Mouse (Mus musculus): ENCODE data around the gene Tm4sf5.
"Not testable (repeated sequence)": the region's sequence is repeated elsewhere in the genome, so short reads cannot be mapped to it uniquely, and the experiment has no call there.

Tm4sf5 gene

DNA sequence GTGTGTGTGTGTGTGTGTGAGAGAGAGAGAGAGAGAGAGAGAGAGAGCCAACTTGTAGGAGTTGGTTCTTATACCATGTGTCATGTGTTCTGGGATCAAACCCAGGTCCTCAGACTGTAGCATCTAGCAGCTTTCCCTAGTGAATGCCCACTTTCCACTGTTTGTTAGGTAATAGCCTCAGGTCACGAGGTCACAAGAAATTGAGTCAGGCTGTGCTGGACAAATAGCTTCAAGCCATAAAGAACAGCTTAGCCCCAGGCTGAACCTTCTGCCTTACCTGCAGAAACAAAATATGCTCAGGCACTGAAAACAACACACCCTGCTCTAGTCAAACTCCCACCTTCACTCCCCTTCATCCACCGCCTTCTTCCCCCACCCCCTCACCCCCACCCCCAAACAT is 6.2 kb downstream of the Tm4sf5 start:
- no peak for DNase-seq

- DNase-seq = no peak
These were observed 6.8 kb downstream of the Tm4sf5 start for GRCm38 (mm10) chr11:70511825-70512224.

GRCm38 (mm10) chr11:70512709-70513342 is 7.8 kb downstream of the Tm4sf5 start:
- no peak for DNase-seq

- peak; percentile 13 for DNase-seq
These were observed 8.5 kb downstream of the Tm4sf5 start for GRCm38 (mm10) chr11:70513520-70513919.

GRCm38 (mm10) chr11:70514288-70514687 is 9.2 kb downstream of the Tm4sf5 start, which contains the start of gene Vmo1:
Vmo1 (minus strand) TSS chr11:70514616.
- no peak for DNase-seq

- DNase-seq = peak; percentile 84
These were observed 11.3 kb downstream of the Tm4sf5 start for GRCm38 (mm10) chr11:70516352-70516751.

GRCm38 (mm10) chr11:70518436-70518835 is 13.4 kb downstream of the Tm4sf5 start:
- DNase-seq = no peak

- no peak for DNase-seq
These were observed 13.9 kb downstream of the Tm4sf5 start, which contains the start of gene Gltpd2 for GRCm38 (mm10) chr11:70518923-70519322. Gltpd2 (plus strand) TSS chr11:70519196.

DNA sequence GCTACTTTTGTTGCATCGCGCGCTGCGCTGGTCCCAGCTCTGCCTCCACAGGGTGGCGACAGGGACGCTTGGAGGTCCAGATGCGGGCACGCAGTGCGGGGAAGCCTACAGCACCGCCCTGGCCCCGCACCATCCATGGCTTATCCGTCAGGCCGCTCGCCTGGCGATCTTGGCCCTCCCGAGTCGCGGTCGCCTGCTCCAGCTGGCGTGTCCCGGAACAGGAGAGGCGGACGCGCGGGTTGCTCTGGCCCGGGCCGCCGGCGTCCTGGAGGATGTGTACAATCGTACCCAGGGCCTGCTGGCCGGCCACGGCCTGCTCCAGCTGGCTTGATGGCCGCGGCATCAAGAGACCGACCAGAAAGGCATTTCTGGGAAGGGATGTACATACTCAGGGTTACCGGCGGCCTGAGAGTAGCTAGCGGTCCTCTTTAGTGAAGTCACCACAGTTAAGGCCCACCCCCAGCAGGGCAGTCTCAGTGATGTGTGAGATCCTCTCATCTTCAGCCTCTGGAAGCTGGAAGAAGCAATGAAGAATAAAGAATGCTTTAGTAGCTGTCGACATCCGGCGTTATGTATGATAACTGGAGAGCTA is 15.2 kb downstream of the Tm4sf5 start:
- peak; percentile 65 for DNase-seq

- DNase-seq = peak; percentile 52
These were observed 18.4 kb downstream of the Tm4sf5 start for GRCm38 (mm10) chr11:70523306-70523989.

GRCm38 (mm10) chr11:70524782-70525181 is 19.7 kb downstream of the Tm4sf5 start:
- no peak for DNase-seq

GRCm38 (mm10) chr11:70525184-70525678 is 20.2 kb downstream of the Tm4sf5 start, which contains the start of gene Psmb6:
Psmb6 (plus strand) TSS chr11:70525367.
- DNase-seq = peak; percentile 99

DNA sequence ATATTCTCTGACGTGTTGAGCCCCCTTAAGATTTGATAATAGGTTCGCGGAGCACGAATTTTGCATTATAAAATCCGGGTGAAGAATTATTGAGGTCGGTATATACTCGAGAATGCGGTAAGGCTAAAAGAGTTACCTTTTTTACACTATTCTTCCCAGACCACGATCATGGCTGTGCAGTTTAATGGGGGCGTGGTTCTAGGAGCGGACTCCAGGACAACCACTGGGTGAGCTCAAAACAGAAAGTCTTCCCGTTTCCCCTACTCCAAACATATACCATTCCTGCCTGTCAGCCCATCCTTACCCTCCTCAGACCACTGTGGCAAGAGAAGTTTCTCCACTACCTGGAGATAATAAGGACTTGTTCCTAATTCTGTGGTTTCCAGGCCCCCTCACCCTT is 20.7 kb downstream of the Tm4sf5 start:
- no peak for DNase-seq

DNA sequence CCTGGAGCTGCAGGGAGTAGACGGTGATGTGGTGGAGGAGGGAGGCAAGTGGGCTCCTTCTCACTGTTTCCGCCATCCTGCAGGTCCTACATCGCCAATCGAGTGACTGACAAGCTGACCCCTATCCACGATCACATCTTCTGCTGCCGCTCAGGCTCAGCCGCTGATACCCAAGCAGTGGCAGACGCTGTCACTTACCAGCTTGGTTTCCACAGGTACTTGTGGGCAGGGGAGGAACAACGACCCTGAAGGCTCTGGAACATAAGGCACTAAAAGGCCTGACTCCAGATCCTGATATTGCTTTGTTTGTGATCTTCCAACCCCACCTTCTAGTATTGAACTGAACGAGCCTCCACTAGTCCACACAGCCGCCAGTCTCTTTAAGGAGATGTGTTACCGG is 21.2 kb downstream of the Tm4sf5 start:
- no peak for DNase-seq

DNA sequence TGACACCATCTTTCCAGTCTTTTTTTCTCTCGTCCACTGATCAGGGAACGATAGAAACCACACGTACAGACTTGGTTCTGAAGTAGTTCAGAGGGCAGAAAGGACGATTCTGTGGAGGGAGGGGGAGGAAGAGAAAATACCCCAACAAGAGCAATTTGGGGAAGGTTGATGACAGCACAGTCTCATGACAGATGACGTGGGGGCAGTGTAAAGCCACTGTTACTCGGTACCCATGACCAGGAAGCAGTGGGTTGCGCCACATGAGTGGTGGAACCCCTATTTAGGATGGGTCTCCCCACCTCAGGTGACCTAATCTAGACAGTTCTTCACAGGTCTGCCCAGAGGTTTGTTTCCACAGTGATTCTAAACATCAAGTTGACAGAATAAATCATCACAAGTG is 23.6 kb downstream of the Tm4sf5 start:
- DNase-seq = no peak

DNA sequence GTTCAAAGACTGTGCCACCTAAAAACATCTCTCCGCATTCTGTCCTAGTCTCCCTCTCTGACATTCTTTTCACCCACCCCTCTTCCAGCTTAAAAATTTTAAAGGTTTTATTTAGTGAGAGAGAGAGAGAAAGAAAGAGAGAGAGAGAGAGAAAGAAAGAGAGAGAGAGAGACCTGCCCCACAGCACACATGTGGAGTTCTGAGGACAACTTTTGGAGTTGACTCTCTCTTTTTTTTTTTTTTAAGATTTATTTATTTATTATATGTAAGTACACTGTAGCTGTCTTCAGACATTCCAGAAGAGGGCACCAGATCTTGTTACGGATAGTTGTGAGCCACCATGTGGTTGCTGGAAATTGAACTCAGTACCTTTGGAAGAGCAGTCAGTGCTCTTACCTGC is 26.0 kb downstream of the Tm4sf5 start:
- not testable (repeated sequence) for DNase-seq

DNA sequence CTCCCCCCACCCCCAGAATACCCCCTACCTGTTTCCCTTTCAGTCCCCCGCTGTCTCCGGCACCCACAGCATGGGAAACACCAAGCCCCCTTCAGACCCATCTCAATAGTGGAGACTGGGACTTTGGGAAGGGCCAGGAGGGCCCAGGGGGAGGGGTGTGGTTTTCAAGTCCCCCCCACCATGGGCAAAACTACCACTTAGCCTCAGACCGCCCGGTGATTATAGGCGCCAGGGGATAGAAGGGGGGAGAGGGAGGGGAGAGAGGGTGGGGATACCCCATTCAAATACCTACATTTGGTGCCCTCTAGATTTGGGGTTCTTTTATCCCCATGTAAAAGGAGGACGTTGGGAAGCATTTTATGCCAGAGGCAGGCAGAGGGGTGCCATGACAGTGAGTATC is 27.8 kb downstream of the Tm4sf5 start, which contains the start of gene Gm40193:
Gene Gm40193, minus strand, starts transcription at position 101 of the 400 bp plus-strand sequence.
- no peak for DNase-seq

- no peak for DNase-seq
These were observed 34.4 kb downstream of the Tm4sf5 start for GRCm38 (mm10) chr11:70539423-70539822.

DNA sequence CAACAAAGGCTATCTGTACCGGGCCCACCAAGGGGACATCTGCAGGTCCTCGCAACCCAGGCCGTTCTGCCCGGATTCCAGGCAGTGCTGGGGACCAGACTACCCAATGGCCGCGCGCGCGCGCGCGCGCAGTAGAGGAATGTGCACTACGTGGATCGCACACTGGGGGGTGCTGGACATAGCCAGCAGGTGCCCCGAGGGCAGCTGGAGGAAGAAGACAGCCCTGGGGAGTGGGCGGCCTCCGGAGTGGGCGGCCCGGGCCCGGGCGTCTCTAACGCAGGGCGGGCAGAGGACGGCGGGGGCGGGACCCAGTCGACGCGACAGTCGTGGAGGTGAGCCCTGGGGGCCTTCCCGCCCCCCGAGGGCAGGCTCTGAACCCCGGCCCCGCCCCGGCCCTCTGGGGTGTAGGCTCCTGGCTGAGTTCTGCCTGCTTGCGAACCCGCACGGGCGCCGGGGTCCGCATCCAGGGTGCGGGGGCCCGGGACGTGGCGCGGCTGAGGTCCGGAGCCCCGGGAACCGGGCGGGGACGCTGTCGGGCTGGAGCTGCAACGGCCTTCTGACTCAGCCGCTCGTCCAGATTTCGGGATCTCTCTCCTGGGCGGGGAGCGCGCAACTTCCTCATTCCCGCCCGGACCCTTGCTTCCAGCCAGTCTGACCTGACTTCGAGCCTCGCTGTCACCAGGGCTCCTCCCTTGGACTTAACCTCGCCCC is 35.0 kb downstream of the Tm4sf5 start, which contains the start of gene Pld2:
Gene Pld2, plus strand, starts transcription at position 188 of the 711 bp plus-strand sequence.
- peak; percentile 90 for DNase-seq

DNA sequence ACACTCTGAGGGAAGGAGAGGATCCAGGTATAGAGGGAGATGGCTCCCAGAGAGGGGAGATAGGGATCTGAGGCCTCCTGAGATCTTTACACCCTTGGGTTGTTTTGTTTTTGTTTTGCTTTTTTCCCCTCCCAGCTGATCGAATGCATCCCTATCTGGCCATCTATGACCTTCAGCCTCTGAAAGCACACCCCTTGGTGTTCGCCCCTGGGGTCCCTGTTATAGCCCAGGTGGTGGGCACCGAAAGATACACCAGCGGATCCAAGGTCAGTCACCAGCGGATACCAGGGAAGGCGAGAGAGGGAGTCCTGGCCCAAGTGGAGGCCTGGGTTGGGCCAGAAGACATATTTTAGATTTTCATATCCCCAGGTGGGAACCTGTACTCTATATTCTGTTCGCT is 35.9 kb downstream of the Tm4sf5 start:
- DNase-seq = no peak

- DNase-seq = no peak
These were observed 36.4 kb downstream of the Tm4sf5 start for GRCm38 (mm10) chr11:70541415-70541814.

DNA sequence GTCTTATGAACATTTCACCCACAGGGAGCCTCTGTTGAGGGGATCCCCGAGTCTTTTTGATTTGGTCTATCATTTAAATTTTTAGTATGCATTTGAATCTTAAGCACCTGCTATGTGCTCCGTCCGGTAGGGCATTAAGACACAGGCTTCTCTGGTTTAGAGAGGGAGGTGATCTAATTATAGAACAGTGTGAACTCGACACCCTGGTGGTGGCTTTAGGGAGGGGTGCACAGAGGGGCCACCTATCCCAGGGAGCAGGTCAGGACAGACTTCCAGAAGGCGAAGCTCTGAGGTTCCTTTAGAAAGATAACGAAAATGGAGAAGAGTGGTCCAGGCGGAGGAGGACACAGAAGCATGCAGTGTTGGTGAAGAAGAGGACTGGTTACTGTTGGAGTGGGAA is 39.5 kb downstream of the Tm4sf5 start:
- DNase-seq = no peak

DNA sequence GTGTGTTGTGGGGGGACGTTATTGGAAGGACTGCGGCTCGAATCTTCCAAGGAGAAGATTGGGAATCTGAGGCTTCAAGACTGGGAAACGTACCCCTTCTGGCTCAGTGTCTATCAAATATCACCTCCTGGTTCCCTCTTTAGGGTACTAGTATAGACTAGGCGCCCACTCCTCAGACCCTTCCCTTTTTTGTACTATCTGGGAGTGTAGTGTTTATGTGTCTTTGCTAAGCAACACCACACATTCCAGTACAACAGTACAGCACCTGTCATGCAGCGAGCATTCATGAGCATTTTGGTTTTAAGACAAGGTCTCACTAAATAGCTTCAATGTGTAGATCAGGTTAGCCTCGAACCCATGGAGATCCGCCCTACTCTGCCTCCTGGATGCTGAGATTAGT is 46.5 kb downstream of the Tm4sf5 start:
- no peak for DNase-seq
